Mouse (Mus musculus) monocyte, adult 59 days (primary cell): Measurements from ENCODE around the gene Gm5797. TPM values are rescaled to one million over a fixed set of nuclear protein-coding genes. Genes with fewer than 3 reads are reported as not detected.

Experiments used
- total RNA-seq, 2 experiments: library from RNA; stranded (reverse); gene quantifications; one replicate each; pipeline ENCODE4 v1.2.4; 2023

Gm5797 gene
- total RNA-seq, result not detected

GRCm38 (mm10) chr14:7332295-7332694 lies at the start of gene Gm5797:
Gene Gm5797, minus strand, starts transcription at chr14:7332395.

GRCm38 (mm10) chr14:7365034-7365433 lies 32.8 kb upstream of the Gm5797 start, which contains the start of gene Gm8374:
Gene Gm8374, minus strand, starts transcription at chr14:7365134.

GRCm38 (mm10) chr14:7314661-7315060 lies 17.5 kb downstream of the Gm5797 start, which contains the start of gene Gm3739:
Gene Gm3739, minus strand, starts transcription at chr14:7315049.

Other genes starting within 250 kb of the Gm5797 start
- not detected for gene Gm3696, start 231.8 kb downstream of the Gm5797 start, total RNA-seq
- gene Gm6676, start 207.0 kb downstream of the Gm5797 start, total RNA-seq, result not detected
- not detected for gene Gm3512, start 157.9 kb downstream of the Gm5797 start, total RNA-seq
- not detected for gene Gm16434, start 137.9 kb downstream of the Gm5797 start, total RNA-seq
- not detected for gene Gm3727, start 67.7 kb downstream of the Gm5797 start, total RNA-seq
- not detected for gene Gm3739, start 17.3 kb downstream of the Gm5797 start, total RNA-seq
- gene Gm8374, start 32.7 kb upstream of the Gm5797 start, total RNA-seq, result not detected
- not detected for gene Gm3755, start 118.5 kb upstream of the Gm5797 start, total RNA-seq
- not detected for gene Gm3752, start 151.4 kb upstream of the Gm5797 start, total RNA-seq
- not detected for gene Gm3558, start 236.2 kb upstream of the Gm5797 start, total RNA-seq